Mouse (Mus musculus) limb, embryonic 12.5 days (tissue): ENCODE measurements around the gene Myo9a. TPM values are rescaled to one million over a fixed set of nuclear protein-coding genes. Genes with fewer than 3 reads are reported as not detected.
"Not testable (repeated sequence)": the region's sequence is repeated elsewhere in the genome, so short reads cannot be mapped to it uniquely, and the experiment has no call there.

Experiments
- ATAC-seq: fragments of 200-750 bp; cut with Nextera tagmentation; 2 replicates; pipeline ENCODE4 v1.8.0; 2017; ENCODE audit warnings: low read depth, moderate TSS enrichment; ENCODE audit not compliant: insufficient number of reproducible peaks, insufficient read depth, low FRiP score, low TSS enrichment
- H3K27ac ChIP-seq: fragments of 300-500 bp; sonication (generic); 2 replicates; pipeline ENCODE4 v1.5.1; 2016; ENCODE audit warnings: mild to moderate bottlenecking, moderate library complexity
- H3K27me3 ChIP-seq: fragments of 300-500 bp; sonication (generic); 2 replicates; pipeline ENCODE4 v1.6.1; 2016; ENCODE audit warnings: mild to moderate bottlenecking, moderate library complexity
- H3K36me3 ChIP-seq: fragments of 300-500 bp; sonication (generic); 2 replicates; pipeline ENCODE4 v1.6.1; 2016; ENCODE audit warnings: mild to moderate bottlenecking, moderate library complexity
- H3K4me1 ChIP-seq: fragments of 300-500 bp; sonication (generic); replicated peaks from 2 replicates; pipeline ENCODE4 v1.6.1; 2016
- H3K4me2 ChIP-seq: fragments of 300-500 bp; sonication (generic); 2 replicates; pipeline ENCODE4 v1.6.1; 2016; ENCODE audit warnings: mild to moderate bottlenecking, moderate library complexity
- H3K4me3 ChIP-seq: fragments of 300-500 bp; sonication (generic); replicated peaks from 2 replicates; pipeline ENCODE4 v1.5.1; 2016; ENCODE audit warnings: mild to moderate bottlenecking
- H3K9ac ChIP-seq: fragments of 300-500 bp; sonication (generic); replicated peaks from 2 replicates; pipeline ENCODE4 v1.6.1; 2016; ENCODE audit warnings: mild to moderate bottlenecking, moderate library complexity
- H3K9me3 ChIP-seq: fragments of 300-500 bp; sonication (generic); 2 replicates; pipeline ENCODE4 v1.6.1; 2016; ENCODE audit warnings: mild to moderate bottlenecking, moderate library complexity
- WGBS: fragments of 180-500 bp; shearing (Covaris S2); methylation state at CpG from one replicate; pipeline ENCODE4 v1.1.7; 2016; 5-methylcytosine and 5-hydroxymethylcytosine counted together
- polyA plus RNA-seq: library from polyadenylated mRNA; unstranded; fragments of >200 nt; fragmentation: Nextera tagmentation; extraction: Ambion mirVana; gene quantifications from 2 replicates; pipeline ENCODE4 v1.2.1, GENCODE M21; 2016

The Myo9a gene
- polyA plus RNA-seq, 1 experiment from 2014 or later = 16.6 TPM

GRCm38 (mm10) chr9:59951001-59951750, 200.5 kb downstream of the Myo9a start:
- no peak for ATAC-seq
- no peaks in the 10 kb centered on the region for H3K36me3 ChIP-seq
- H3K9ac ChIP-seq = no peak overlapping the region
- no peak overlapping the region for H3K4me2 ChIP-seq
- H3K27ac ChIP-seq = no peak overlapping the region
- H3K9me3 ChIP-seq = no peaks in the 10 kb centered on the region
- H3K27me3 ChIP-seq = no peaks in the 10 kb centered on the region
- H3K4me1 ChIP-seq = peaks cover 29% of the 10 kb centered on the region
- WGBS = 92% methylated on average over 9 of the region's 9 CpGs
- H3K4me3 ChIP-seq = no peak overlapping the region

DNA sequence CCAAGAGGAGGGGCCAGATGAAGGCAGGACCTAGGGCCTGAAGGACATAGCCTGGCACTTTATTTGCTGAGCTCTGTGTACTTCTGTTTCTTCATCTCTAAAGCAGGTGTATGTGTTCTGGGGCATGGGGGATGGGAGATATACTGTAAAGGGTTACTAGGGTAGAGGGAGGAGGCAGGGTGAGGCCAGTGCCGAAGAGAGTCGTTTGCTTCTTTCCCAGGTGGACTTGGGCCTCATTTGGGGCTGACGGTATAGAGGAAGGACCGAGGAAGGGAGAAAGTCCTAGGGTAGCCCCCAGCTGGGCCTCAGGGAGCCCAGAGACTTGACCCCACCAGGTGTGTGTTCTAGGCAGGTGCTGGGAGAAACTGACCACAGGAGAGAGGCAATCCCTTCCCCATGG, 201.2 kb downstream of the Myo9a start:
- no peak for ATAC-seq
- H3K4me1 ChIP-seq = peaks cover 31% of the 10 kb centered on the region
- no peaks in the 10 kb centered on the region for H3K27me3 ChIP-seq
- no peaks in the 10 kb centered on the region for H3K9me3 ChIP-seq
- no peak overlapping the region for H3K4me2 ChIP-seq
- 65% methylated on average over 4 of the region's 4 CpGs for whole genome bisulfite sequencing
- H3K27ac ChIP-seq = no peak overlapping the region
- H3K9ac ChIP-seq = no peak overlapping the region
- no peaks in the 10 kb centered on the region for H3K36me3 ChIP-seq
- H3K4me3 ChIP-seq = no peak overlapping the region

GRCm38 (mm10) chr9:59952515-59953070, 201.9 kb downstream of the Myo9a start:
- no peak overlapping the region for H3K27ac ChIP-seq
- H3K4me3 ChIP-seq = no peak overlapping the region
- WGBS = 72% methylated on average over 8 of the region's 8 CpGs
- no peaks in the 10 kb centered on the region for H3K9me3 ChIP-seq
- H3K36me3 ChIP-seq = no peaks in the 10 kb centered on the region
- H3K27me3 ChIP-seq = no peaks in the 10 kb centered on the region
- no peak for ATAC-seq
- H3K4me1 ChIP-seq = peaks cover 31% of the 10 kb centered on the region
- H3K4me2 ChIP-seq = no peak overlapping the region
- no peak overlapping the region for H3K9ac ChIP-seq

- Histone ChIP-seq H3K4me2 (no peak overlapping the region), H3K27me3 (no peaks in the 10 kb centered on the region), H3K4me1 (peaks cover 31% of the 10 kb centered on the region), H3K36me3 (no peaks in the 10 kb centered on the region), H3K27ac (peak overlapping the region; percentile 2; the same call in 1 of the 2 replicates), H3K9me3 (no peaks in the 10 kb centered on the region), H3K9ac (no peak overlapping the region), H3K4me3 (no peak overlapping the region)
- WGBS = 84% methylated on average over 7 of the region's 7 CpGs
- ATAC-seq = no peak
Measured at GRCm38 (mm10) chr9:59953556-59953955, 202.9 kb downstream of the Myo9a start.

DNA sequence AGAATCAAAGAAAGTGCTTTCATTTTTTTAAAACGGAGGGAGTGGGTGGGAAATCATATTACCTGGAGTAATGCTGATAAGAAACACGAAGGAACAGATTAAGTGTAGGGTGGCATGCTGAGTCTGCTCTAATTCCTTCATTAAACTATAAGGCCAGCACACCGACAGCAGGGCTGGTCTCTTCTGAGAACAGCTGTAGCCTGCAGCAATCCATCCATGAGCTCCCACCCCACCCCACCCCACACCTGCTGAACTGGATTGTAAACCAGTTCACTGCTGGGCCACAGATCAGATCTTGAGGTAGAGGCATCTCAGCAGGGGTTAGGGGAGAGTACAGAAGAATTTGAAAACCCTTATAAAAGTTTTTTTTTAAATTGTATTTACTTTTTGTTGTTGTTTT, 204.5 kb downstream of the Myo9a start:
- H3K36me3 ChIP-seq = no peaks in the 10 kb centered on the region
- no peak for ATAC-seq
- no peaks in the 10 kb centered on the region for H3K9me3 ChIP-seq
- peak overlapping the region; percentile 58 for H3K27ac ChIP-seq
- H3K9ac ChIP-seq = no peak overlapping the region
- peaks cover 31% of the 10 kb centered on the region for H3K4me1 ChIP-seq
- H3K27me3 ChIP-seq = no peaks in the 10 kb centered on the region
- no peak overlapping the region for H3K4me2 ChIP-seq
- WGBS = 30% methylated on average over 3 of the region's 3 CpGs
- H3K4me3 ChIP-seq = no peak overlapping the region

GRCm38 (mm10) chr9:59955692-59956091, 205.0 kb downstream of the Myo9a start:
- H3K36me3 ChIP-seq = no peaks in the 10 kb centered on the region
- peak overlapping the region; percentile 58 for H3K27ac ChIP-seq
- no peak for ATAC-seq
- H3K4me1 ChIP-seq = peaks cover 31% of the 10 kb centered on the region
- WGBS = 74% methylated on average over 6 of the region's 6 CpGs
- no peaks in the 10 kb centered on the region for H3K9me3 ChIP-seq
- H3K4me3 ChIP-seq = no peak overlapping the region
- no peaks in the 10 kb centered on the region for H3K27me3 ChIP-seq
- no peak overlapping the region for H3K9ac ChIP-seq
- peak overlapping the region; percentile 31; the same call in 1 of the 2 replicates for H3K4me2 ChIP-seq

GRCm38 (mm10) chr9:59956496-59956895, 205.8 kb downstream of the Myo9a start:
- no peak overlapping the region for H3K9ac ChIP-seq

GRCm38 (mm10) chr9:59958115-59958514, 207.4 kb downstream of the Myo9a start:
- not testable (repeated sequence) for H3K27ac ChIP-seq, H3K9me3 ChIP-seq, H3K27me3 ChIP-seq, H3K9ac ChIP-seq, H3K4me2 ChIP-seq, H3K4me3 ChIP-seq, H3K36me3 ChIP-seq, ATAC-seq
- H3K4me1 ChIP-seq = peaks cover 37% of the 10 kb centered on the region
- 28% methylated on average over 1 of the region's 1 CpGs for WGBS

More at GRCm38 (mm10) chr9:59956496-59956895, 205.8 kb downstream of the Myo9a start:
- Histone ChIP-seq H3K4me1 (peaks cover 37% of the 10 kb centered on the region), H3K27me3 (no peaks in the 10 kb centered on the region), H3K27ac (0 out of 2 replicates have a peak overlapping the region, but pooled peaks have one; percentile 7), H3K4me3 (peak overlapping the region; percentile 11), H3K4me2 (peak overlapping the region; percentile 31), H3K36me3 (no peaks in the 10 kb centered on the region), H3K9me3 (no peaks in the 10 kb centered on the region)
- WGBS = 32% methylated on average over 6 of the region's 6 CpGs
- ATAC-seq = no peak

DNA sequence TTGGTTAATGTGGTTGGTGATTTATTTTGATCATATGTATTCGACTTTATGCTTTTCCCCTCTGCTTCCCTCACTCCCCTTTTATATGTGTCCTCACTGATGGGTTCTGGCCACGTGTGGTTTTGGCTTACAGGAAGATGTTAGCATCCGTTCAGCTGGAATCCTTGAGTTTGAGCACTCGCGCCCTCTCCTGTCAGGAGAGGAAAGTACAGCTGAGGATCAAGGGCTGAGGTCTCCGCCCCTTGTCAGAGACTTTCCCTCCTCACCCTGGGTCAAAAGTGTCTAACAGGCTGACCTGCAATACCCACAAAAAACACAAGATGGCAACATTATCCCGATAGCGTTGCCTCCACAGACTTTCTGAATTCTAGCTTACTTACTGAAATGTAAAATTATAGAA, 208.6 kb downstream of the Myo9a start:
- no peak overlapping the region for H3K4me2 ChIP-seq
- no peaks in the 10 kb centered on the region for H3K36me3 ChIP-seq
- no peaks in the 10 kb centered on the region for H3K27me3 ChIP-seq
- no peaks in the 10 kb centered on the region for H3K9me3 ChIP-seq
- WGBS = 3% methylated on average over 8 of the region's 8 CpGs
- no peak overlapping the region for H3K9ac ChIP-seq
- H3K4me3 ChIP-seq = no peak overlapping the region
- no peak overlapping the region for H3K27ac ChIP-seq
- peaks cover 33% of the 10 kb centered on the region for H3K4me1 ChIP-seq
- peak; percentile 74 for ATAC-seq

GRCm38 (mm10) chr9:59960559-59960958, 209.9 kb downstream of the Myo9a start, which contains the start of gene Nr2e3:
Gene Nr2e3, minus strand, starts transcription at chr9:59960659.
- Histone ChIP-seq H3K4me2 (no peak within 1 kb of the TSS), H3K27ac (0 out of 2 replicates have a peak within 1 kb of the TSS, but pooled peaks have one; percentile 18), H3K9me3 (no peaks in the 10 kb centered on the region), H3K27me3 (no peaks in the 10 kb centered on the region), H3K4me1 (peaks cover 39% of the 10 kb centered on the region), H3K9ac (no peak within 1 kb of the TSS), H3K4me3 (no peak within 1 kb of the TSS), H3K36me3 (no peaks in the 10 kb centered on the region)
- ATAC-seq = no peak
- 79% methylated on average over 10 of the region's 10 CpGs for WGBS

DNA sequence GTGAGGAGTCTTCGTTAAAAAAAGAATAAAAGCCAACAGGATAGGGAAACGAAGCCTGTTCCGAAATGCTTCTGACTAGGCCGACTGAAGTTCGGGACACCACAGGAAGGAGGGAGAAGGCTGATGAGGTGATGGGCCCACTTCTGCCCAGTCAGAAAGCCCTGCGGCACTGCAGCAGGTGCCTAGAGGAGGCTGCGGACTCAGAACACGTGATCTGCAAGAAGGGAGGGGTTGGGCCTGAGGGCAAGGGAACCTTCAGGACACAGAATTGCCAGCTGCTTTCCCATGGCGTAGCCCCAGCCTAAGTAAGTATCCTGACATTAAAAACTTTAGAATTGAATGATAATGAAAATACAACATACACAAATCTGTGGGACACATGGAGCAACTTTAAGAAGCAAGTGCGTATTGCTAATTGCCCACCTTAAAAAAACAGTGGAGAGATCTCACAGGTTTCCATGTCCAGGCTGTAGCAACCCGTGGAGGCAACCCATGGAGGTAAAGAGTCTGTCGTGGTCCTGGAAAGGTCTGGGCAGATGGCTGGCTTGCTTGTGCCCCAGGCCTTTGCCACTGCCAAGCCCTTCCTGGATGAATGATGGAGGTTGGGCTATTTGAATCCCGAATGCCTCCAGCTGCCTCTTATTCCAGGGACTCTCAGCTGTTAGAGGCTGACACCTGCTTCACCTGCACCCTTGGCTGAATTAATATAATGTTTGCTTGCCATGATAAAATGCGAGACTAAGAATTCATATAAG, 210.7 kb downstream of the Myo9a start:
- Histone ChIP-seq H3K36me3 (no peaks in the 10 kb centered on the region), H3K27ac (no peak overlapping the region), H3K4me1 (peaks cover 35% of the 10 kb centered on the region), H3K4me3 (no peak overlapping the region), H3K4me2 (no peak overlapping the region), H3K9ac (no peak overlapping the region), H3K27me3 (no peaks in the 10 kb centered on the region), H3K9me3 (no peaks in the 10 kb centered on the region)
- WGBS = 55% methylated on average over 14 of the region's 14 CpGs
- ATAC-seq = no peak
